Mouse (Mus musculus) spleen, postnatal 36 days (tissue): ENCODE data around the gene Tfpi.

Source experiments
- DNase-seq, 2 experiments: peaks; one replicate each; pipeline ENCODE4 v3.0.0; 2022; ENCODE audit warnings: low spot score in 2 of 2, mixed read lengths in 1 of 2

The Tfpi gene

GRCm38 (mm10) chr2:84474651-84475050, 1.9 kb downstream of the Tfpi start:
- DNase-seq, result no peak

- DNase-seq, result no peak
These were observed 2.5 kb downstream of the Tfpi start for GRCm38 (mm10) chr2:84473941-84474530.

GRCm38 (mm10) chr2:84467391-84467790, 9.2 kb downstream of the Tfpi start:
- no peak for DNase-seq

GRCm38 (mm10) chr2:84464956-84465355, 11.6 kb downstream of the Tfpi start:
- no peak for DNase-seq

GRCm38 (mm10) chr2:84462411-84462810, 14.2 kb downstream of the Tfpi start:
- no peak for DNase-seq

GRCm38 (mm10) chr2:84459651-84460177, 16.9 kb downstream of the Tfpi start:
- no peak for DNase-seq

GRCm38 (mm10) chr2:84457221-84457620, 19.4 kb downstream of the Tfpi start:
- no peak for DNase-seq

GRCm38 (mm10) chr2:84455236-84455799, 21.3 kb downstream of the Tfpi start:
- DNase-seq, result peak; percentile 55 to 67

- no peak for DNase-seq
These were observed 21.9 kb downstream of the Tfpi start for GRCm38 (mm10) chr2:84454551-84455235.

- peak in 1 of 2 experiments; percentile 45 for DNase-seq
These were observed 22.5 kb downstream of the Tfpi start for GRCm38 (mm10) chr2:84454051-84454450.

- no peak for DNase-seq
These were observed 31.1 kb downstream of the Tfpi start for GRCm38 (mm10) chr2:84445499-84445898.

- DNase-seq, result no peak
These were observed 34.6 kb downstream of the Tfpi start for GRCm38 (mm10) chr2:84441940-84442339.

GRCm38 (mm10) chr2:84429724-84430123, 46.9 kb downstream of the Tfpi start:
- peak; percentile 25 to 54 for DNase-seq

- DNase-seq, result no peak
These were observed 47.7 kb downstream of the Tfpi start for GRCm38 (mm10) chr2:84428836-84429235.

- peak in 1 of 2 experiments; percentile 9 for DNase-seq
These were observed 50.0 kb downstream of the Tfpi start for GRCm38 (mm10) chr2:84426531-84426930.

GRCm38 (mm10) chr2:84425138-84425537, 51.4 kb downstream of the Tfpi start, which contains the start of gene Calcrl:
Calcrl (minus strand) TSS chr2:84425411.
- peak; percentile 85 to 89 for DNase-seq

GRCm38 (mm10) chr2:84416501-84416900, 60.1 kb downstream of the Tfpi start:
- DNase-seq, result no peak

- DNase-seq, result no peak
These were observed 66.6 kb downstream of the Tfpi start for GRCm38 (mm10) chr2:84409796-84410592.

GRCm38 (mm10) chr2:84404834-84405233, 71.7 kb downstream of the Tfpi start:
- DNase-seq, result no peak

GRCm38 (mm10) chr2:84402713-84403112, 73.9 kb downstream of the Tfpi start:
- DNase-seq, result no peak

- no peak for DNase-seq
These were observed 80.0 kb downstream of the Tfpi start for GRCm38 (mm10) chr2:84396557-84396956.

GRCm38 (mm10) chr2:84393236-84393635, 83.3 kb downstream of the Tfpi start:
- DNase-seq, result no peak
